Mouse (Mus musculus): Measurements from ENCODE around the gene Col9a2.

The Col9a2 gene

GRCm38 (mm10) chr4:121077915-121078646 lies 38.9 kb downstream of the Col9a2 start:
- no peak for DNase-seq (ENCODE audit: low read depth, low spot score)

DNA sequence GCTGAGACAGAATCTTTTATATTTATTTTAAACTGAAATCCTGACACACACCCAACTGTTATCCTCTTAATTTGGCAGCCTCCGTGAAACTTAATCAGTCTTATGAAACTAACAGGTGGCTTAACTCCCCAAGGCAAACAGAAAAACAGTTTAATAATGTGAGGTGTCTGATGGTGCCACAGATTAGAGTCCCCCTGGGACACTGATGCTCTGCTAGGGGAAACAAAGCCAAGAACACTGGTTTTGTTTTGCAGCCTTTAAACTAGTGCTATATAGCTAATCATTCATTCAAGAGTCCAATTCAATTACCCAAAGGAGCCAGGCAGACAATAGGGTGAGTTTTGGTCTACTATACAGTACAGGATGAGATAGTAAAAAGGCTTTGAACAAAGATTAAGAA lies 41.2 kb downstream of the Col9a2 start:
- DNase-seq (ENCODE audit: low read depth, low spot score) = no peak

- DNase-seq (ENCODE audit: low read depth, low spot score) = no peak
These were observed 45.3 kb downstream of the Col9a2 start for GRCm38 (mm10) chr4:121084506-121084905.

- no peak for DNase-seq (ENCODE audit: low read depth, low spot score)
These were observed 49.5 kb downstream of the Col9a2 start for GRCm38 (mm10) chr4:121088696-121089095.

GRCm38 (mm10) chr4:121090211-121090610 lies 51.0 kb downstream of the Col9a2 start:
- no peak for DNase-seq (ENCODE audit: low read depth, low spot score)

- peak; percentile 81 for DNase-seq (ENCODE audit: low read depth, low spot score)
These were observed 58.6 kb downstream of the Col9a2 start, which contains the start of gene Zmpste24 for GRCm38 (mm10) chr4:121097650-121098378. TSS of gene Zmpste24 (minus strand) at chr4:121098241.

DNA sequence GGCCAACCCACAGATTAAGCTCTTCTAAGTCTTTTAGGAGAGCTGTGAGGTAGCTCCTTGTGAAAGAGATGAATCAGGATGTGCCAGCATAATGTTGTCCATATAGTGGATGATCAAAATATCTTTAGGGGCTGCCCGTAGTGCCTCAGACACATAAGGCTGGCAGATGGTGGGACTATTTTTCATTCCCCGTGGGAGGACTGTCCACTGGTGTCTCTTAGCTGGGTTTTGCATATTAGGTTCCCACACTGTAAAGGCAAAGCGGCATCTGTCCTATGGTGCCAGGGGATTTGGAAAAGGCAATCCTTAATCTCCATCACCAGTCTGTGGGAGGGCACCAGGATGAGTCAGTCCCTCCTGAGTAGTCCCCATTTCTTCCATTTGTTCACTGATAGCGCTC lies 64.1 kb downstream of the Col9a2 start:
- DNase-seq (ENCODE audit: low read depth, low spot score) = no peak
